Mouse (Mus musculus) brain, embryonic 14.5 days (tissue): ENCODE data around the gene Dennd5b. TPM values are rescaled to one million over a fixed set of nuclear protein-coding genes. Genes with fewer than 3 reads are reported as not detected.
"Not testable (repeated sequence)": the region's sequence is repeated elsewhere in the genome, so short reads cannot be mapped to it uniquely, and the experiment has no call there.

ENCODE experiments used
- DNase-seq: peaks from one replicate; pipeline ENCODE4 v3.0.0-alpha.2; 2011; ENCODE audit warnings: low read depth
- CTCF ChIP-seq: fragments of 200-500 bp; IDR thresholded peaks from 2 replicates; pipeline ENCODE4 v1.5.1; 2012; ENCODE audit warnings: inconsistent platforms, mild to moderate bottlenecking, moderate library complexity, borderline replicate concordance; ENCODE audit not compliant: insufficient read depth, insufficient read length; ENCODE audit errors: extremely low read depth
- POLR2A ChIP-seq: fragments of 200-500 bp; IDR thresholded peaks from 2 replicates; pipeline ENCODE4 v1.6.1; 2012; ENCODE audit warnings: mild to moderate bottlenecking, inconsistent platforms, borderline replicate concordance; ENCODE audit not compliant: poor library complexity, insufficient read depth, insufficient read length, severe bottlenecking; ENCODE audit errors: extremely low read depth
- polyA plus RNA-seq: library from polyadenylated mRNA; depleted of rRNA; stranded (reverse); fragments of >200 nt; gene quantifications from 2 replicates; pipeline ENCODE4 v1.2.3, GENCODE M21; 2012

The Dennd5b gene
- polyA plus RNA-seq, 1 experiment = 16.6 TPM

DNA sequence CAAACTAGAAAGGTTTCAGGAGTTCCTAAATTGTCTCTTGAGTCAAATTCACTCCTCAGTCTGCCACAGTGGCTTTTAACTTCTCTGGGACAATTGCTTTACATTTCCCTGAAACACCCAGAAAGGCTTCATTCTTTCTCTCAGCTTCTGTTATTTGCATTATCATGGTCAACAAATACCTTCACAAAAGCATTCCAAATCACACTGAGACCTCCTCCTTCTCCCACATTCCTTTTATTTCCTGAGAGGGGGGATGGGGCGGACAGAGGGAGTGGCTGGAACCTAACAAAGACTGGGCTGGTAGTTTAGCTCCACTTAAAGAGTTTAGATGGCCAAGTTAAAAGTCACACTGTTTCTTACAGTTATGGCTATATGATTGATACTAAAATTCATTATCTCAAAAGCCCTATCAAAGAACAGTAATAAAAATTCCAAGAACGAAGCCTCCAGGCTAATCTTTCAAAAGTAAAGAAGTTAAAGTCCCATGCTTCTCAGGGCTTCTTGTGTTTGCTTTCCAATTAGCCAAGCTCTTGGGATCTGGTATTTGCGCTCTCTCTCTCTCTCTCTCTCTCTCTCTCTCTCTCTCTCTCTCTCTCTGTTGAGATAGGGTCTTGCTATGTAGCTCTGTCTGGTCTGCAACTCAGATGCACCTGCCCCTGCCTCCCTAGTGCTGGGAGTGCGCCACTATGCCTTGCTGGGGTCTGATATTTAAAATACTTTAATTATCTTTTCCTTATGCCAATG, 108.9 kb downstream of the Dennd5b start:
- TF ChIP-seq CTCF = no peak
- no peak for TF ChIP-seq POLR2A
- peak; percentile 31 for DNase-seq

GRCm38 (mm10) chr6:148991660-148992372, 109.7 kb downstream of the Dennd5b start:
- peak; percentile 30 for DNase-seq
- TF ChIP-seq CTCF = no peak
- no peak for TF ChIP-seq POLR2A

DNA sequence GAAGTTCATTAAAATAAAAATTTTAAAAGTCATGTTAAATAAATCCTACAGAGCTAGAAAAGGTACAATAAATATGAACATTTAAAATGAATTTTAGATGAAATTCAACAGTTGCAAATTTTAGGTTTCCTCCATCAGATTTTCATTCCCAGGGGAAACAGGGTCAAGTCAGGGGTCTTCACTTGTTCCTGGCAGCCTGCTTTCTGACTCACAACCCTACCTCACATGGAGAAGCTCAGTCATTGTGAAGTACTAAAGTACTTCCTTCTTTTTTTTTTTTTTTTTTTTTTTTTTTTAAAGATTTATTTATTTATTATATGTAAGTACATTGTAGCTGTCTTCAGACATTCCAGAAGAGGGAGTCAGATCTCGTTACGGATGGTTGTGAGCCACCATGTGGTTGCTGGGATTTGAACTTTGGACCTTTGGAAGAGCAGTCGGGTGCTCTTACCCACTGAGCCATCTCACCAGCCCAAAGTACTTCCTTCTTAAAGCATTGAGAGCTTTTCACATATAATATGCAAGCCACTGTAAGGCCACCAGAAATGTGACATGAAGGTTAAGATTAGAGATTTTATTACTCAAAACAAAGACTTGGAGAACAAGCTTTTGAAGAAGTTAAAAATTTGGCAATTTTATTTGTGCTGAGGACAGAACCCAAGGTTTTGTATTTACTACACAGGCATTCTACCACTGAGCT, 111.5 kb downstream of the Dennd5b start:
- not testable (repeated sequence) for DNase-seq

DNA sequence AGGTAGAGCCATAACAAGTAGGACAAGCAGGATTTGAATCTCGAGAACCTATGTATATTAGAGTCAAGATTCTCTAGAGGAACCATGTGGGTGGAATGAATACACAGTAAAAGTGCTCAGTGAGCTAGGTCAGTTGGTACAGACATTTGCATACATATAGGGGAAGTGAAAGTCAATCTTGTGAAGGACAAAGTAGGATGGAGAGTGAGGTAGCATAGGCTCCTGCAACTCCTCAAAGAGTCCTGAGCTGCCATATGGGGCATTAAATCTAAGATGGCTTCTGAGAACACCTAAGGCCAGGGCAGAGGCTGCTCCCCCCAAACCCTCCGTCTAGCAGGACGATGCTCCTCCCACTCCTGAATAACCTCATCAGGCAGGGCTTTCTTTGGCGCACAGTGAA, 115.5 kb downstream of the Dennd5b start:
- DNase-seq = no peak
- TF ChIP-seq POLR2A (no peak), CTCF (no peak)

DNA sequence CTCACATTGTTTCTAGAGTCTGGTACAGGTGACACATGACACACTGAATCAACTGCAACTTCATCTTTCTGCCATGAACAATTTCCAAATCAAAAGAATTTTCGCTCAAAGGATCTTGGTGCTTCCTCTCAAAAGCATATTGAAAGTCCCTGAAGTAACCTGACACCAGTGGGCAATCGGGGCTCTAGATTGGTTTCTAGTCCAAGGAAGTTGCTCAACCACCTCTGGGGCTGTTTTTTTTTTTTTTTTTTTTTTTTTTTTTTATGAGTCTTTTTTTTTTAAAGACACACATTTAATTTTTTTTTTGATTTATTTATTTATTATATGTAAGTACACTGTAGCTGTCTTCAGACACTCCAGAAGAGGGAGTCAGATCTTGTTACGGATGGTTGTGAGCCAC, 121.0 kb downstream of the Dennd5b start:
- TF ChIP-seq CTCF = no peak
- no peak for DNase-seq

DNA sequence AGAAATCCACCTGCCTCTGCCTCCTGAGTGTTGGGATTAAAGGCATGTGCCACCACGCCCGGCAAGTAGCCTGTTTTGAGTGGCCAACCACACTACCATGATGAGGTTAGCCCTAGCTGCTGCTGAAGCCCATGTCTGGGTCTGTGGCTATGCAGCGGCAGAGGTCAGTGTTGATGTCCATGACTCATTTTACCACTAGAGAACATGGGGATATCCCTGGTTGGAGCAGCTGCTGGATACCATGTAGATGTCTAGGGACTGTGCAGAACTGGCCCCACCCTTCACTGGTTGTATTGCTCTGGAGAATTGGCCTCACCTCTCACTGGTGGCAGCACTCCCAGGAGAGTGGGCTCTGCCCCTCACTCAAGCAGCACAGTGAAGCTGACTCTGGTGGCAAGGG, 126.4 kb downstream of the Dennd5b start:
- TF ChIP-seq CTCF (no peak), POLR2A (no peak)
- no peak for DNase-seq

- DNase-seq = no peak
- TF ChIP-seq POLR2A (no peak), CTCF (no peak)
These were observed 128.6 kb downstream of the Dennd5b start for GRCm38 (mm10) chr6:148972891-148973290.

- no peak for DNase-seq
- no peak for TF ChIP-seq CTCF
- TF ChIP-seq POLR2A = no peak
These were observed 129.2 kb downstream of the Dennd5b start for GRCm38 (mm10) chr6:148972059-148972848.

GRCm38 (mm10) chr6:148971385-148971940, 130.0 kb downstream of the Dennd5b start:
- no peak for DNase-seq

DNA sequence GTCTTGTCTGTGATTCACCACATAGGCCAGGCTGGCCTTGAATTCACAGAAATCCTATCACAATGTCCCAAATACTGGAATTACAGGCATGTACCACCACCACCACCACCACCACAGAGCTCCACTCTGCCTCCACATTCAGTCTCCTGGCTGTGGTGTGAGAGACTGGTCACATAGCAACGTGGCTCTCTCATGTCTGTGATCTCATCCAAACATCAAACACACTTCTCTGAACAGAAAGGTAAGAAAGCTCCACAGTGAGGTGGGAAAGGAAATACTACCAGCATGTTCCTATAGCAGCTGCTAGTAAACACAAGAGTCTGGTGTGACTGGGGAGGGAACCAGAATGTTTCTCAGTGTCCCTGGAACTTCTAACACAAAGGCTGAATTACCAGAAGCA, 140.2 kb downstream of the Dennd5b start:
- no peak for DNase-seq
- no peak for TF ChIP-seq CTCF
- TF ChIP-seq POLR2A = no peak

More at GRCm38 (mm10) chr6:148971385-148971940, 130.0 kb downstream of the Dennd5b start:
- no peak for TF ChIP-seq CTCF
- TF ChIP-seq POLR2A = no peak

GRCm38 (mm10) chr6:148959540-148960238, 141.8 kb downstream of the Dennd5b start:
- no peak for DNase-seq
- TF ChIP-seq CTCF = no peak
- TF ChIP-seq POLR2A = no peak

GRCm38 (mm10) chr6:148958712-148959111, 142.8 kb downstream of the Dennd5b start:
- TF ChIP-seq POLR2A (no peak), CTCF (no peak)
- DNase-seq = no peak

GRCm38 (mm10) chr6:148957046-148957445, 144.4 kb downstream of the Dennd5b start:
- no peak for TF ChIP-seq POLR2A
- TF ChIP-seq CTCF = no peak
- DNase-seq = no peak
